ENCODE assay signal across 7 mouse cellular contexts in genomic region chr2:114353876-114354275, GRCm38 (mm10).
DNase-seq lines count a peak whose midpoint lies in the region; ATAC-seq and TF ChIP-seq lines count a peak whose summit lies in the region.
"Not testable (repeated sequence)": the region's sequence is repeated elsewhere in the genome, so short reads cannot be mapped to it uniquely, and the experiment has no call there.

No protein-coding gene starts in this region.

- not testable (repeated sequence) for H3K9me3 ChIP-seq in embryonic facial prominence, embryonic 14.5 days (ENCODE audit: control insufficient read depth, low read length); liver, postnatal 0 days (ENCODE audit: low read length); stomach, postnatal 0 days (ENCODE audit: control insufficient read depth, low read length)

- not testable (repeated sequence) for TF ChIP-seq CTCF in brain, embryonic 14.5 days (IDR thresholded peaks at IDR 0.05; ENCODE audit: borderline replicate concordance, extremely low read depth, insufficient read depth, insufficient read length); liver, postnatal 0 days (IDR thresholded peaks at IDR 0.05; ENCODE audit: low read depth); stomach, postnatal 0 days (IDR thresholded peaks at IDR 0.05; ENCODE audit: low read depth)

- not testable (repeated sequence) for TF ChIP-seq EP300 in liver, postnatal 0 days (IDR thresholded peaks at IDR 0.05; ENCODE audit: low read depth); stomach, postnatal 0 days (optimal IDR thresholded peaks at IDR 0.05)

- peak; percentile 40 for DNase-seq in brain, embryonic 14.5 days (ENCODE audit: low read depth)
- DNase-seq in cerebellum, adult 9-10 months, result peak; percentile 20
- DNase-seq in embryonic facial prominence, embryonic 14.5 days (ENCODE audit: low spot score), result peak; percentile 7
- peak; percentile 43 for DNase-seq in heart, postnatal 4 days
- peak; percentile 8 for DNase-seq in large intestine, adult 2 months (ENCODE audit: low read depth, low spot score)
- DNase-seq in liver, postnatal 0 days, result peak; percentile 24
- DNase-seq in stomach, postnatal 0 days (ENCODE audit: low spot score), result peak; percentile 33

- not testable (repeated sequence) for H3K9ac ChIP-seq in embryonic facial prominence, embryonic 14.5 days (ENCODE audit: low read depth, low read length); liver, postnatal 0 days (replicated peaks); stomach, postnatal 0 days (ENCODE audit: low read length)

- H3K4me2 ChIP-seq in embryonic facial prominence, embryonic 14.5 days (ENCODE audit: low read depth, low read length); liver, postnatal 0 days (ENCODE audit: low read depth, low read length); stomach, postnatal 0 days (replicated peaks; ENCODE audit: low read depth): not testable (repeated sequence)

- not testable (repeated sequence) for H3K4me1 ChIP-seq in embryonic facial prominence, embryonic 14.5 days (ENCODE audit: control insufficient read depth, insufficient read depth, low read length); liver, postnatal 0 days (ENCODE audit: insufficient read depth); stomach, postnatal 0 days (replicated peaks; ENCODE audit: control insufficient read depth, insufficient read depth)

- H3K27me3 ChIP-seq in embryonic facial prominence, embryonic 14.5 days (replicated peaks; ENCODE audit: control insufficient read depth, insufficient read depth, low read length); liver, postnatal 0 days (ENCODE audit: insufficient read depth, low read length); stomach, postnatal 0 days (ENCODE audit: control insufficient read depth, insufficient read depth, low read length): not testable (repeated sequence)

- not testable (repeated sequence) for ATAC-seq in embryonic facial prominence, embryonic 14.5 days (ENCODE audit: low read depth); stomach, postnatal 0 days (ENCODE audit: low FRiP score, low TSS enrichment)
- ATAC-seq in liver, postnatal 0 days, result peak; percentile 21; the same call in 1 of the 2 replicates

- H3K4me3 ChIP-seq in embryonic facial prominence, embryonic 14.5 days (ENCODE audit: low read depth, low read length); liver, postnatal 0 days (ENCODE audit: low read depth, low read length); stomach, postnatal 0 days (ENCODE audit: low read depth, low read length): not testable (repeated sequence)

- WGBS in embryonic facial prominence, embryonic 14.5 days, result 77% methylated on average over 11 of the region's 11 CpGs
- 56% methylated on average over 11 of the region's 11 CpGs for WGBS in large intestine, adult 2 months
- WGBS in liver, postnatal 0 days (ENCODE audit: insufficient replicate concordance), result 73% methylated on average over 11 of the region's 11 CpGs
- WGBS in stomach, postnatal 0 days, result 59% methylated on average over 11 of the region's 11 CpGs

- H3K36me3 ChIP-seq in embryonic facial prominence, embryonic 14.5 days (ENCODE audit: control insufficient read depth, insufficient read depth, low read length); liver, postnatal 0 days (replicated peaks; ENCODE audit: insufficient read depth, low read length); stomach, postnatal 0 days (ENCODE audit: control insufficient read depth, insufficient read depth, low read length): not testable (repeated sequence)

- H3K27ac ChIP-seq in embryonic facial prominence, embryonic 14.5 days (replicated peaks; ENCODE audit: low read depth, low read length); liver, postnatal 0 days (ENCODE audit: low read depth); stomach, postnatal 0 days (replicated peaks): not testable (repeated sequence)

- not testable (repeated sequence) for TF ChIP-seq POLR2A in brain, embryonic 14.5 days (IDR thresholded peaks at IDR 0.05; ENCODE audit: borderline replicate concordance, extremely low read depth, insufficient read depth, insufficient read length, poor library complexity, severe bottlenecking)
